Mouse (Mus musculus): ENCODE results near the gene Mov10l1.

- TF ChIP-seq POLR2A (IDR thresholded peaks at IDR 0.05; ENCODE audit: borderline replicate concordance, low read depth, low read length) (no peak), CTCF (IDR thresholded peaks at IDR 0.05; ENCODE audit: low read depth, low read length) (no peak)
Observed at GRCm38 (mm10) chr15:88957522-88957921, 25.2 kb upstream of the Mov10l1 start.
